Mouse (Mus musculus) heart, adult 2 months (tissue): ENCODE data around the gene Cdk2ap2.

Experiments
- CTCF ChIP-seq: fragments of 200-600 bp; IDR thresholded peaks from 2 replicates; pipeline ENCODE4 v1.8.1; 2022; ENCODE audit warnings: antibody characterized with exemption, mild to moderate bottlenecking, moderate library complexity
- POLR2A ChIP-seq: fragments of 200-500 bp; IDR thresholded peaks from 2 replicates; pipeline ENCODE4 v1.6.1; 2011; ENCODE audit warnings: mild to moderate bottlenecking, low read depth, low read length, control low read depth; ENCODE audit not compliant: insufficient read depth

DNA sequence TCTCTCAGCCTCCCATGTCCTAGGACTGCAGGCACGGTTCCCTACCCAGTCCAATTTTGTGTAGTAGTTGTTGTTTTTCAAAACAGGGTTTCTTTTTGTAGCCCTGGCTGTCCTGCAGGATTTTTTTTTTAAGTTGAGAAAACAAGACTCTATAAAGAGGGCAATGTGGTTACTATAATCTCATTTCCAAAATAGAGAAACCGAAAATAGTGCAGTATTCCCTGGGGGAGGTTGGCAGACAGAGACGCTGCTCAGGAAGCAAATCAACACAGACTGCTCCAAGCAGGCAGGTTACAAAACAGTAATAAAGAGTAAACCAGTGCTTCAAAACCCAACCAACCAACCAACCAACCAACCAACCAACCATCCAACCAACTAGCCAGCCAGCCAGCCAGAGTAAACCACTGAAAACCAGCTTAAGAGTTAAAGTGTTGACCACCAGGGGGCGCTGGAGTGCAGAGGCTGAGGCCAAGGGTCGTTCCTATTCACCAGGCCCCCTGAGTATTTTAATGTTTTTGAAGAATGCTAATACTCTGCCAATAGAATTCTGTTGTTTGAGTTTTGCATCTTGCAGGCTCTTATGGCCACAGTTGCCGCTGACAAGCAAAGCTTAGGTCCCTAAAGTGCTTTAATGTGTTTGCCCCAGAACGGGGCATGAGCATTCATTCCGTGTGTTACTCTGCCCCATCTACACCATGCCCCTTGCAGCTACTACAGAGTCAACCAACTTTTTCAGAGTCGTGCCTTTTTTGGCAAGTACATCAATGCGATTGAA, 45.1 kb upstream of the Cdk2ap2 start:
- TF ChIP-seq POLR2A (no peak), CTCF (peak; percentile 79)
